Mouse (Mus musculus) erythroblast, embryonic 14.5 days (primary cell): ENCODE measurements around the gene A930002H24Rik.

Experiments
- GATA1 ChIP-seq: IDR thresholded peaks from 2 replicates; pipeline ENCODE4 v1.6.1; 2012; ENCODE audit warnings: low read length, inconsistent platforms, mixed read lengths
- TAL1 ChIP-seq: IDR thresholded peaks from 3 replicates; pipeline ENCODE4 v1.6.1; 2012; ENCODE audit warnings: low read length, inconsistent platforms, mixed read lengths

DNA sequence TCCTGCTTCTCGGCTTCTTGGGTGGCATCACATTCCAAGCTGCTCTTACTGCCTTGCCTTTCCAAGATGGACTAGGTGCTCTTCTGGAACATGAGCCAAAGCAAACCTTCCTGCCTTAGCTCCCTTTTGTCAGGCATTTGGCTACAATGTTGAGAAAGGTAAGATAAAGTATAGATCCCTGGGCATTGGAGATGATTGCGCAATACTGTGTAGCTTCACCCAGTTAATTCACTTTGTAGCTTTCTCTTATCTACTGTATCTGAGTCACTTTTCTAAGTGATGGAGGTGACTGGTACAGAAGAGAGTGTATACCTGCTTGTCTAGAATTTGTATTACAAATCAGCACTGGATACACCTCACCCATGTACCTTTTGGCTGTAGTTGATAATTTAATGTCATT is 23.4 kb upstream of the A930002H24Rik start:
- TF ChIP-seq GATA1 (no peak), TAL1 (no peak)
